Mouse (Mus musculus) CH12.LX (cell line): ENCODE measurements at regions not wholly inside any gene's neighbourhood (a gene's known extent, or its start where the extent isn't known, plus 50 kb on each side); places are given as distances from the start of the nearest gene placed in this dataset.

Source experiments
- DNase-seq: peaks from one replicate; pipeline ENCODE4 v3.0.0-alpha.2; 2013; ENCODE audit errors: extremely low read depth
- H3K27ac ChIP-seq: 2 replicates; pipeline ENCODE4 v1.5.1; 2012; ENCODE audit warnings: low read depth, mild to moderate bottlenecking, control low read depth, moderate library complexity; ENCODE audit not compliant: insufficient read depth
- H3K27me3 ChIP-seq: replicated peaks from 2 replicates; pipeline ENCODE3; 2012; ENCODE audit warnings: inconsistent platforms
- H3K36me3 ChIP-seq, 2 experiments: replicated peaks in 1 of 2; 2 replicates each; pipeline versions ENCODE3 to v1.6.1; 2012; ENCODE audit warnings: inconsistent platforms in 1 of 2, low read length in 1 of 2, mild to moderate bottlenecking in 1 of 2, mixed read lengths in 1 of 2, moderate library complexity in 1 of 2; ENCODE audit not compliant: control insufficient read depth in 1 of 2, insufficient read depth in 1 of 2
- H3K4me1 ChIP-seq, 2 experiments: 2 replicates each; pipeline ENCODE4 v1.6.1; 2012; ENCODE audit warnings: inconsistent platforms in 1 of 2, moderate library complexity in 1 of 2; ENCODE audit not compliant: insufficient read depth in 2 of 2, control insufficient read depth in 1 of 2
- H3K4me2 ChIP-seq: 2 replicates; pipeline ENCODE4 v1.6.1; 2012; ENCODE audit warnings: low read depth, mild to moderate bottlenecking, control low read depth; ENCODE audit not compliant: poor library complexity, insufficient read depth, severe bottlenecking
- H3K4me3 ChIP-seq, 3 experiments: fragments of 150-350 bp in 1 of 3; sonication (generic) in 1 of 3; replicated peaks in 1 of 3; 2 replicates each; pipeline versions ENCODE3 to v1.5.1; 2011 to 2012; ENCODE audit warnings: low read depth in 2 of 3, low read length in 2 of 3, mild to moderate bottlenecking in 2 of 3, moderate library complexity in 2 of 3, control low read depth in 1 of 3, improper control_type of control experiment in 1 of 3, inconsistent platforms in 1 of 3, mixed read lengths in 1 of 3; ENCODE audit not compliant: poor library complexity in 1 of 3
- H3K79me2 ChIP-seq: replicated peaks from 2 replicates; pipeline ENCODE4 v1.6.1; 2012; ENCODE audit warnings: mild to moderate bottlenecking, moderate library complexity; ENCODE audit not compliant: control insufficient read depth, poor library complexity, insufficient read depth, severe bottlenecking; ENCODE audit errors: extremely low read depth
- H3K9ac ChIP-seq: 2 replicates; pipeline ENCODE4 v1.6.1; 2012; ENCODE audit warnings: low read depth, mild to moderate bottlenecking, control low read depth, moderate library complexity; ENCODE audit not compliant: insufficient read depth
- H3K9me3 ChIP-seq: replicated peaks from 2 replicates; pipeline ENCODE3; 2012; ENCODE audit warnings: low read length, inconsistent platforms, mixed read lengths
- BHLHE40 ChIP-seq: IDR thresholded peaks from 2 replicates; pipeline ENCODE4 v1.6.1; 2011; ENCODE audit warnings: mild to moderate bottlenecking, low read depth, low read length, improper control_type of control experiment
- E2F4 ChIP-seq: IDR thresholded peaks from 2 replicates; pipeline ENCODE4 v1.6.1; 2011; ENCODE audit warnings: low read depth, low read length, improper control_type of control experiment; ENCODE audit not compliant: insufficient replicate concordance
- ELF1 ChIP-seq: IDR thresholded peaks from 2 replicates; pipeline ENCODE4 v1.6.1; 2014; ENCODE audit warnings: low read depth, mild to moderate bottlenecking, inconsistent platforms, low read length, improper control_type of control experiment
- EP300 ChIP-seq: IDR thresholded peaks from 2 replicates; pipeline ENCODE4 v1.6.1; 2011; ENCODE audit warnings: low read length, improper control_type of control experiment
- HCFC1 ChIP-seq: IDR thresholded peaks from 2 replicates; pipeline ENCODE4 v1.6.1; 2012; ENCODE audit warnings: low read depth, mild to moderate bottlenecking, inconsistent platforms, low read length, improper control_type of control experiment
- IRF4 ChIP-seq: IDR thresholded peaks from 2 replicates; pipeline ENCODE4 v1.6.1; 2014; ENCODE audit warnings: low read depth, mild to moderate bottlenecking, inconsistent platforms, low read length, improper control_type of control experiment
- KAT2A ChIP-seq: IDR thresholded peaks from 2 replicates; pipeline ENCODE4 v1.6.1; 2012; ENCODE audit warnings: low read length, improper control_type of control experiment, inconsistent platforms; ENCODE audit not compliant: insufficient replicate concordance
- MEF2A ChIP-seq: IDR thresholded peaks from 2 replicates; pipeline ENCODE4 v1.6.1; 2014; ENCODE audit warnings: low read depth, mild to moderate bottlenecking, inconsistent platforms, low read length, improper control_type of control experiment, borderline replicate concordance
- MXI1 ChIP-seq: IDR thresholded peaks from 2 replicates; pipeline ENCODE4 v1.6.1; 2011; ENCODE audit warnings: mild to moderate bottlenecking, low read depth, low read length, improper control_type of control experiment
- MYC ChIP-seq: IDR thresholded peaks from 2 replicates; pipeline ENCODE4 v1.6.1; 2011; ENCODE audit warnings: low read depth, mild to moderate bottlenecking, improper control_type of control experiment, low read length
- NELFE ChIP-seq: IDR thresholded peaks from 2 replicates; pipeline ENCODE4 v1.6.1; 2011; ENCODE audit warnings: low read depth, low read length, improper control_type of control experiment
- RAD21 ChIP-seq: IDR thresholded peaks from 2 replicates; pipeline ENCODE4 v1.6.1; 2011; ENCODE audit warnings: low read depth, mild to moderate bottlenecking, low read length, improper control_type of control experiment, moderate library complexity
- SIN3A ChIP-seq: IDR thresholded peaks from 2 replicates; pipeline ENCODE4 v1.6.1; 2012; ENCODE audit warnings: low read length, improper control_type of control experiment, inconsistent platforms
- SMC3 ChIP-seq: IDR thresholded peaks from 2 replicates; pipeline ENCODE4 v1.6.1; 2011; ENCODE audit warnings: low read depth, low read length, improper control_type of control experiment
- TBP ChIP-seq: conservative IDR thresholded peaks from 2 replicates; pipeline ENCODE4 v1.6.1; 2011; ENCODE audit warnings: low read depth, low read length, improper control_type of control experiment
- UBTF ChIP-seq: IDR thresholded peaks from 2 replicates; pipeline ENCODE4 v1.6.1; 2012; ENCODE audit warnings: low read depth, mild to moderate bottlenecking, inconsistent platforms, low read length, improper control_type of control experiment, moderate library complexity
- USF1 ChIP-seq: IDR thresholded peaks from 2 replicates; pipeline ENCODE4 v1.6.1; 2014; ENCODE audit warnings: low read depth, mild to moderate bottlenecking, inconsistent platforms, low read length, improper control_type of control experiment
- USF2 ChIP-seq: conservative IDR thresholded peaks from 2 replicates; pipeline ENCODE4 v1.6.1; 2011; ENCODE audit warnings: low read depth, low read length, improper control_type of control experiment
- ZC3H11A ChIP-seq: IDR thresholded peaks from 2 replicates; pipeline ENCODE4 v1.6.1; 2012; ENCODE audit warnings: low read depth, mild to moderate bottlenecking, inconsistent platforms, low read length, improper control_type of control experiment
- ZKSCAN1 ChIP-seq: IDR thresholded peaks from 2 replicates; pipeline ENCODE4 v1.6.1; 2012; ENCODE audit warnings: low read depth, inconsistent platforms, low read length, improper control_type of control experiment, borderline replicate concordance
- dilution Hi-C: fragments of 300-500 bp; cut with MboI; formaldehyde crosslinking; loops from 2 replicates; pipeline ENCODE4 v1.14.3; 2020; ENCODE audit warnings: low sequenced_read_pairs; ENCODE audit not compliant: extremely low pct_unique_long_range_greater_than_20kb, extremely low pct_ligation_motif_present
- in situ Hi-C: fragments of 300-500 bp; cut with MboI; formaldehyde crosslinking; loops from 3 replicates; pipeline ENCODE4 v1.14.3; 2019; ENCODE audit warnings: low sequenced_read_pairs, low pct_ligation_motif_present, low pct_unique_long_range_greater_than_20kb, mixed read lengths

DNA sequence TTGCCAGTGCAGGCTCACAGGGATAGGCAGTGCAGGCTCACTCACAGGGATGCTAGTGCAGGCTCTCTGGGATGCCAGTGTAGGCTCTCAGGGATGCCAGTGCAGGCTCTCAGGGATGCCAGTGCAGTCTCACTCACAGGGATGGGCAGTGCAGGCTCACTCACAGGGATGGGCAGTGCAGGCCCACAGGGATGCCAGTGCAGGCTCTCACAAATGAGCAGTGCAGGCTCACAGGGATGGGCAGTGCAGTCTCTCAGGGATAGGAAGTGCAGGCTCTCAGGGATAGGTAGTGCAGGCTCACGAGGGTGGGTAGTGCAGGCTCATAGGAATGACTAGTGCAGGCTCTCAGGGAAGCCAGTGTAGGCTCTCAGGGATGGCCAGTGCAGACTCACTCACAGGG is 99.6 kb downstream of the Lyplal1 start:
- TF ChIP-seq SIN3A (no peak), ELF1 (no peak)
- no peak overlapping the region for H3K9ac ChIP-seq
- H3K27ac ChIP-seq, result no peak overlapping the region
- H3K36me3 ChIP-seq, result no peaks in the 10 kb centered on the region
- H3K9me3 ChIP-seq, result peaks cover 70% of the 10 kb centered on the region
- no peaks in the 10 kb centered on the region for H3K4me1 ChIP-seq
- H3K4me3 ChIP-seq, result no peak overlapping the region
- no peaks in the 10 kb centered on the region for H3K79me2 ChIP-seq
- DNase-seq, result no peak
- dilution Hi-C loops (no loop called here), in situ Hi-C loops (no loop called here)
- no peaks in the 10 kb centered on the region for H3K27me3 ChIP-seq
- no peak overlapping the region for H3K4me2 ChIP-seq

- TF ChIP-seq BHLHE40 (no peak), ZKSCAN1 (no peak), RAD21 (no peak), E2F4 (no peak), KAT2A (no peak), NELFE (no peak), MYC (no peak), IRF4 (no peak), EP300 (no peak), MXI1 (no peak)
- no peak overlapping the region for H3K9ac ChIP-seq
- DNase-seq, result no peak
- no peaks in the 10 kb centered on the region for H3K4me1 ChIP-seq
- dilution Hi-C loops, result no loop called here
- H3K27me3 ChIP-seq, result no peaks in the 10 kb centered on the region
- no peak overlapping the region for H3K4me2 ChIP-seq
- in situ Hi-C loops, result no loop called here
- H3K27ac ChIP-seq, result no peak overlapping the region
- H3K79me2 ChIP-seq, result no peaks in the 10 kb centered on the region
- H3K36me3 ChIP-seq, result no peaks in the 10 kb centered on the region
- H3K9me3 ChIP-seq, result peaks cover 62% of the 10 kb centered on the region
- no peak overlapping the region for H3K4me3 ChIP-seq
These were observed 97.6 kb downstream of the Lyplal1 start for GRCm38 (mm10) chr1:186019511-186019910.

GRCm38 (mm10) chr1:186031951-186032350 is 85.2 kb downstream of the Lyplal1 start:
- H3K27me3 ChIP-seq, result no peaks in the 10 kb centered on the region
- TF ChIP-seq SIN3A (no peak), UBTF (no peak), TBP (no peak), NELFE (no peak), KAT2A (no peak), ZKSCAN1 (no peak), USF1 (no peak), ZC3H11A (no peak), MEF2A (no peak), ELF1 (no peak), USF2 (no peak), IRF4 (no peak), SMC3 (no peak), HCFC1 (no peak)
- TF ChIP-seq, all 38 proteins: peak for 0
- Histone ChIP-seq H3K4me1 (no peaks in the 10 kb centered on the region), H3K79me2 (no peaks in the 10 kb centered on the region), H3K4me2 (no peak overlapping the region), H3K27ac (no peak overlapping the region), H3K4me3 (no peak overlapping the region), H3K9ac (no peak overlapping the region), H3K9me3 (peaks cover 68% of the 10 kb centered on the region), H3K36me3 (no peaks in the 10 kb centered on the region)
- in situ Hi-C loops, result no loop called here
- dilution Hi-C loops, result no loop called here
- DNase-seq, result no peak
